Mouse (Mus musculus): ENCODE data around the gene 4930522H14Rik.

GRCm38 (mm10) chr4:109547306-109547705 is 16.2 kb upstream of the 4930522H14Rik start:
- TF ChIP-seq POLR2A (IDR thresholded peaks at IDR 0.05; ENCODE audit: borderline replicate concordance, low read depth, low read length) (no peak), CTCF (IDR thresholded peaks at IDR 0.05; ENCODE audit: low read depth, low read length) (no peak)
